ENCODE assay signal across 6 mouse cellular contexts in genomic region chr12:3188734-3189275, GRCm38 (mm10).
A peak's percentile ranks its signal among the peaks of the same experiment; 100 is the strongest.
DNase-seq lines count a peak whose midpoint lies in the region; ATAC-seq and TF ChIP-seq lines count a peak whose summit lies in the region.
"Not testable (repeated sequence)": the region's sequence is repeated elsewhere in the genome, so short reads cannot be mapped to it uniquely, and the experiment has no call there.

No protein-coding gene starts in this region.

- CTCF ChIA-PET in Patski (lab: Charles Lee) = not testable (repeated sequence)

- H3K9me3 ChIP-seq in embryonic facial prominence, embryonic 14.5 days (ENCODE audit: control insufficient read depth, low read length); midbrain, postnatal 0 days (ENCODE audit: low read length): not testable (repeated sequence)

- H3K27ac ChIP-seq in embryonic facial prominence, embryonic 14.5 days (replicated peaks; ENCODE audit: low read depth, low read length); midbrain, postnatal 0 days (ENCODE audit: low read depth, low read length): not testable (repeated sequence)

- H3K36me3 ChIP-seq in embryonic facial prominence, embryonic 14.5 days (ENCODE audit: control insufficient read depth, insufficient read depth, low read length); midbrain, postnatal 0 days (ENCODE audit: insufficient read depth, low read length): not testable (repeated sequence)

- not testable (repeated sequence) for H3K4me2 ChIP-seq in embryonic facial prominence, embryonic 14.5 days (ENCODE audit: low read depth, low read length); midbrain, postnatal 0 days (ENCODE audit: low read depth, low read length, poor library complexity, severe bottlenecking)

- 58% methylated on average over 2 of the region's 2 CpGs for WGBS in embryonic facial prominence, embryonic 14.5 days
- 65% methylated on average over 2 of the region's 2 CpGs for WGBS in midbrain, postnatal 0 days

- in situ Hi-C loops in Patski (cut with MboI; ENCODE audit: low pct_unique_long_range_greater_than_20kb) = not testable (repeated sequence)

- TF ChIP-seq CTCF in Patski (IDR thresholded peaks at IDR 0.05) = peak; percentile 41
- TF ChIP-seq CTCF in midbrain, postnatal 0 days (IDR thresholded peaks at IDR 0.05) = 0 out of 2 replicates have a peak, but pooled peaks have one; percentile 5

- H3K27me3 ChIP-seq in Patski; embryonic facial prominence, embryonic 14.5 days (replicated peaks; ENCODE audit: control insufficient read depth, insufficient read depth, low read length); midbrain, postnatal 0 days (ENCODE audit: insufficient read depth, low read length): not testable (repeated sequence)

- POLR2A ChIA-PET in Patski (lab: Charles Lee) = not testable (repeated sequence)

- DNase-seq in 3134 (ENCODE audit: extremely low read depth, insufficient read length, low spot score) = peak; percentile 63
- DNase-seq in Muller cell, postnatal 12 days (ENCODE audit: inconsistent ontology term) = peak; percentile 86
- not testable (repeated sequence) for DNase-seq in Patski (ENCODE audit: low read depth, low spot score); midbrain, postnatal 0 days (ENCODE audit: low spot score)
- DNase-seq in embryonic facial prominence, embryonic 14.5 days (ENCODE audit: low spot score) = peak; percentile 2

- not testable (repeated sequence) for H3K9ac ChIP-seq in embryonic facial prominence, embryonic 14.5 days (ENCODE audit: low read depth, low read length); midbrain, postnatal 0 days (replicated peaks; ENCODE audit: low read length, poor library complexity, severe bottlenecking)

- not testable (repeated sequence) for H3K4me1 ChIP-seq in embryonic facial prominence, embryonic 14.5 days (ENCODE audit: control insufficient read depth, insufficient read depth, low read length); midbrain, postnatal 0 days (ENCODE audit: insufficient read depth, low read length)

- H3K4me3 ChIP-seq in embryonic facial prominence, embryonic 14.5 days (ENCODE audit: low read depth, low read length); midbrain, postnatal 0 days (ENCODE audit: low read depth, low read length): not testable (repeated sequence)

- peak; percentile 98 for ATAC-seq in Patski
- ATAC-seq in embryonic facial prominence, embryonic 14.5 days (ENCODE audit: low read depth); midbrain, postnatal 0 days (ENCODE audit: low FRiP score): not testable (repeated sequence)
- ATAC-seq in frontal cortex, adult (ENCODE audit: low TSS enrichment) = peak; percentile 57; the same call in 1 of the 2 replicates
